Mouse (Mus musculus) MEL (cell line): ENCODE data around the gene Garnl3. TPM values are rescaled to one million over a fixed set of nuclear protein-coding genes. Genes with fewer than 3 reads are reported as not detected.

Source experiments
- DNase-seq: peaks from one replicate; pipeline ENCODE4 v3.0.0; 2011; ENCODE audit warnings: low read depth, low spot score
- H3K27ac ChIP-seq: 2 replicates; pipeline ENCODE4 v1.5.1; 2012; ENCODE audit warnings: low read depth, mild to moderate bottlenecking, control low read depth, low read length, moderate library complexity; ENCODE audit not compliant: control insufficient read depth
- H3K27me3 ChIP-seq, 2 experiments: fragments of 150-350 bp in 1 of 2; sonication (generic) in 1 of 2; 2 replicates each; pipeline ENCODE4 v1.6.1; 2012; ENCODE audit warnings: low read length in 2 of 2, mild to moderate bottlenecking in 2 of 2, improper control_type of control experiment in 1 of 2, moderate library complexity in 1 of 2; ENCODE audit not compliant: insufficient read depth in 2 of 2, control insufficient read depth in 1 of 2
- H3K36me3 ChIP-seq, 2 experiments: 2 replicates each; pipeline ENCODE4 v1.6.1; 2012 to 2014; ENCODE audit warnings: low read length in 2 of 2, improper control_type of control experiment in 1 of 2, inconsistent platforms in 1 of 2, mild to moderate bottlenecking in 1 of 2; ENCODE audit not compliant: insufficient read depth in 2 of 2, control insufficient read depth in 1 of 2
- H3K4me1 ChIP-seq, 2 experiments: fragments of 150-350 bp in 1 of 2; sonication (generic) in 1 of 2; 2 replicates each; pipeline ENCODE4 v1.6.1; 2012; ENCODE audit warnings: low read length in 2 of 2, improper control_type of control experiment in 1 of 2, mild to moderate bottlenecking in 1 of 2; ENCODE audit not compliant: insufficient read depth in 2 of 2, control insufficient read depth in 1 of 2
- H3K4me3 ChIP-seq, 2 experiments: fragments of 150-350 bp in 1 of 2; sonication (generic) in 1 of 2; 2 replicates each; pipeline ENCODE4 v1.5.1; 2012; ENCODE audit warnings: low read depth in 2 of 2, low read length in 2 of 2, mild to moderate bottlenecking in 2 of 2, moderate library complexity in 2 of 2, control low read depth in 1 of 2, improper control_type of control experiment in 1 of 2; ENCODE audit not compliant: control insufficient read depth in 1 of 2, insufficient read depth in 1 of 2
- H3K79me2 ChIP-seq: 2 replicates; pipeline ENCODE4 v1.6.1; 2012; ENCODE audit warnings: mild to moderate bottlenecking, low read length, moderate library complexity; ENCODE audit not compliant: control insufficient read depth, poor library complexity, insufficient read depth
- H3K9ac ChIP-seq: 2 replicates; pipeline ENCODE4 v1.6.1; 2012; ENCODE audit warnings: low read depth, mild to moderate bottlenecking, control low read depth, low read length, moderate library complexity; ENCODE audit not compliant: control insufficient read depth, poor library complexity, severe bottlenecking
- H3K9me3 ChIP-seq: fragments of 150-350 bp; sonication (generic); replicated peaks from 2 replicates; pipeline ENCODE4 v1.6.1; 2012; ENCODE audit warnings: mild to moderate bottlenecking, low read length, improper control_type of control experiment, moderate library complexity; ENCODE audit not compliant: insufficient read depth
- CTCF ChIP-seq, 3 experiments: IDR thresholded peaks in 2 of 3; conservative IDR thresholded peaks in 1 of 3; 2 replicates each; pipeline ENCODE4 v1.5.1; 2011 to 2012; ENCODE audit warnings: low read length in 3 of 3, low read depth in 2 of 3, mild to moderate bottlenecking in 2 of 3, improper control_type of control experiment in 1 of 3, inconsistent platforms in 1 of 3, mixed read lengths in 1 of 3, moderate library complexity in 1 of 3; ENCODE audit not compliant: control insufficient read depth in 1 of 3, insufficient read depth in 1 of 3, poor library complexity in 1 of 3, severe bottlenecking in 1 of 3
- E2F4 ChIP-seq: IDR thresholded peaks from 2 replicates; pipeline ENCODE4 v1.6.1; 2011; ENCODE audit warnings: low read depth, low read length, improper control_type of control experiment, borderline replicate concordance
- NELFE ChIP-seq: IDR thresholded peaks from 2 replicates; pipeline ENCODE4 v1.6.1; 2011; ENCODE audit warnings: low read depth, low read length, improper control_type of control experiment
- POLR2A ChIP-seq, 2 experiments: IDR thresholded peaks; 2 replicates each; pipeline ENCODE4 v1.6.1; 2011 to 2012; ENCODE audit warnings: low read length in 2 of 2, mild to moderate bottlenecking in 2 of 2, control low read depth in 1 of 2, improper control_type of control experiment in 1 of 2, low read depth in 1 of 2, moderate library complexity in 1 of 2; ENCODE audit not compliant: control insufficient read depth in 1 of 2, insufficient read depth in 1 of 2, poor library complexity in 1 of 2
- POLR2AphosphoS5 ChIP-seq: IDR thresholded peaks from 2 replicates; pipeline ENCODE4 v1.6.1; 2012; ENCODE audit warnings: low read depth, borderline replicate concordance, mild to moderate bottlenecking, inconsistent platforms, low read length, moderate library complexity, mixed read lengths
- SMC3 ChIP-seq: IDR thresholded peaks from 2 replicates; pipeline ENCODE4 v1.6.1; 2011; ENCODE audit warnings: low read depth, low read length, improper control_type of control experiment
- polyA plus RNA-seq, 2 experiments: library from polyadenylated mRNA; stranded (reverse) in 1 of 2; unstranded in 1 of 2; fragments of >175 nt in 1 of 2; fragments of >200 nt in 1 of 2; gene quantifications; 2 replicates each; pipeline versions ENCODE4 v1.2.1 to v1.2.4; 2012; ENCODE audit warnings: low replicate concordance in 2 of 2, low read depth in 1 of 2; ENCODE audit not compliant: insufficient read length in 2 of 2, insufficient read depth in 1 of 2, missing spikeins in 1 of 2
- total RNA-seq: library from RNA; depleted of rRNA; stranded (reverse); fragments of 300-350 nt; gene quantifications from 2 replicates; pipeline ENCODE4 v1.2.3, GENCODE M21; 2012

The Garnl3 gene
- total and polyA plus RNA-seq, 3 experiments: 1.5 to 2.3 TPM; not detected in 1

DNA sequence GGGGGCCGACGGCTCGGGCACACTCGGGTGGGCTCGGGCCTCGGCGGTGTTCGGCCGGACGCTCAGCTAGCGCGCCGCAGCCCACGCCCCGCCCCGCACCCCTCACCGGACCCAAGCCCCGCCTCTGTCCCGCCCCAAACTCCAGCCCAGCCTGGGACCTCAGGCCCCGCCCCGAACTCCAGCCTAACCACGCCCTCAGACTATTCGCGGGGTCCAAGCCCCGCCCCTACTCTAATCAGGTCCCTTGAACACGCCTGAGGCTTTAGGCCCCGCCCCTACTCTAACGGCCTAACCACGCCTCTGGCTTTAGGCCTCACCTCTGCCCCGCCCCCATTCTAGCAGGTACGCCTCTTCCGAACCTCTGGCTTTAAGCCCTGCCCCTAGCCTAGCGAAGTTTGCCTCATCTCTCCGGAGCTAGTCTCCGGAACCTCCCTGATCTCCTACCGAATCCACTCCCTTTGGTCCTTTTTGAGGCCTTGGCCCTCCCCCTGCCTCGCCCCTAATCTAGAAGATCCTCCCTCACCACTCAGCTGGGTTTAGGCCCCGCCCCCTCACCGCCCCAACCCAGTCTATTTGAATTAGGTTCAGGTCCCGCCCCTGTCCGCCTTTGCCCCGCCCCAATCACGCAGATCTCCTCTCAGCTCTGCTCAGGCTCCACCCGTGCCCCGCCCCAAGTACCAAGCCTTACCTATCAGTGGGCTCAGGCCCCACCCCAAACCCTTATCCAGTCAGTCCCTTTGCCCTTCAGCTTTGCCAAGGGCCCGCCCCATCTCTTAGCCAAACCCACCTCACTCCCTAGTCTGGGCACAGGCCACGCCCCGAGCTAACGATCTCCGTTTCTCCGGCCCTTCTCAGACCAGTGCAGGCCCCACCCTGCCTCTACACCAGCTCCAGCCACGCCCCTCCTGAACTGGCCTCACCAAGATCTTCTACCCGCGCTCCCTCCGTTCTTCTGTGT, 649 bp downstream of the Garnl3 start:
- Histone ChIP-seq H3K79me2 (no peaks in the 10 kb centered on the region), H3K4me3 (peak overlapping the region; percentile 61 to 90), H3K9me3 (no peaks in the 10 kb centered on the region), H3K36me3 (peaks cover 0 to 5% of the 10 kb centered on the region in 2 experiments; a peak in 1 of 4 replicates), H3K9ac (peak overlapping the region; percentile 62), H3K4me1 (peaks cover 4 to 14% of the 10 kb centered on the region in 2 experiments), H3K27ac (no peak overlapping the region), H3K27me3 (no peaks in the 10 kb centered on the region)
- peak; percentile 100 for DNase-seq
- TF ChIP-seq SMC3 (no peak), POLR2AphosphoS5 (no peak)

DNA sequence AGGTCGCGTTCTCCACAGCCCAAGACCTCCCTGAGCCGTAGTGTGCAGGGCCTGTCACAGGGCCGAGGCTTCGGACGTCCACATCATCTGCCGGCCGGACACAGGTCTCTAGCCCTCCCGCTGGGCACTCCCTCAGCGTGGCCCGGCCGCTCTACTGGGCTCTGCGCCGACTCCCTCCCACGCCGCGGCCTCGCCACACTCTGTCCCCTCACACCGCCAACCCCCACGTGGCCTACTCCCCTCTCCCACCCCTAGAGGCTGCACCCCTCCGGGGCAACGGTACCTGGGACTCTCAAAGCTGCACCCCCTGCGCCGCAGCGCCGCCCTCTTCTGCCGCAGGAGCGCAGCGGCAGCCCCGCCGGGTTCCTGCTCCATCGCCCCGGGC, 1.3 kb downstream of the Garnl3 start:
- TF ChIP-seq POLR2A (IDR thresholded peaks at IDR 0.05; ENCODE audit: control insufficient read depth in 1 of 2, insufficient read depth in 1 of 2, low read depth in 1 of 2, low read length in 2 of 2, poor library complexity in 1 of 2): 0 out of 4 replicates have a peak, but pooled peaks of 1 of the 2 experiments have one; percentile 35
- no peak for TF ChIP-seq E2F4

DNA sequence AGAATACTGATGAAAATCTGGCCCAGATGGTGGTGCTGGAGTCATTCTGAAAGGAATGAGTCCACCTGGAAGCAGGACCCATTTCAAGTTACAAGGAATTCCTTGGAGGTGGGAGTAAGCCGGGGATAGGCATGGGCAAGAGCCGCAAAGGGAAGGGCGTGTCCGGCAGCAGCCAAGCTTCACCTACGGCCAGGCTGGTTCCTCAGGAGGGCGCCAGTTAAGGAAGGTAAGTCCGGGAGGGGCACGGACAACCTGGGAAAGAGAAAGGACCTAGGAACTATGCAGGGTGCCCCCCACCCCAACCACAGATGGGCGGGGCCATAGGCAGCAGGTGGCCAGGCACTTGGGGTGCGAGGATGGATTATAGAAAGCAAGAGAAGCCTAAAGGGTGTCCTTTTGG, 1.8 kb downstream of the Garnl3 start:
- Histone ChIP-seq H3K36me3 (peaks cover 0 to 5% of the 10 kb centered on the region in 2 experiments; a peak in 1 of 4 replicates), H3K4me3 (peak overlapping the region; percentile 53 to 90), H3K27ac (no peak overlapping the region), H3K27me3 (no peaks in the 10 kb centered on the region), H3K9me3 (no peaks in the 10 kb centered on the region), H3K79me2 (no peaks in the 10 kb centered on the region), H3K4me1 (peaks cover 4 to 14% of the 10 kb centered on the region in 2 experiments)
- peak; percentile 19 for DNase-seq
- TF ChIP-seq CTCF (IDR thresholded peaks at IDR 0.05 in 2 of 3, conservative IDR thresholded peaks at IDR 0.05 in 1 of 3; ENCODE audit: control insufficient read depth in 1 of 3, insufficient read depth in 1 of 3, low read depth in 2 of 3, low read length in 3 of 3, poor library complexity in 1 of 3, severe bottlenecking in 1 of 3) (0 out of 6 replicates have a peak, but pooled peaks of 1 of the 3 experiments have one; percentile 8), NELFE (no peak)
- TF ChIP-seq, all 39 proteins: peak for 1
- H3K9ac ChIP-seq: peak overlapping the region; percentile 62; the same call in 1 of the 2 replicates

More for the DNA sequence above, 1.3 kb downstream of the Garnl3 start:
- Histone ChIP-seq H3K79me2 (no peaks in the 10 kb centered on the region), H3K27ac (no peak overlapping the region), H3K27me3 (no peaks in the 10 kb centered on the region), H3K4me3 (peak overlapping the region; percentile 53 to 90), H3K9me3 (no peaks in the 10 kb centered on the region), H3K36me3 (peaks cover 0 to 5% of the 10 kb centered on the region in 2 experiments; a peak in 1 of 4 replicates), H3K4me1 (peaks cover 4 to 14% of the 10 kb centered on the region in 2 experiments), H3K9ac (peak overlapping the region; percentile 62)
- DNase-seq: no peak
